Mouse (Mus musculus) kidney, embryonic 14.5 days (tissue): ENCODE measurements around the gene Terb1. TPM values are rescaled to one million over a fixed set of nuclear protein-coding genes. Genes with fewer than 3 reads are reported as not detected.

Source experiments
- ATAC-seq: fragments of 200-750 bp; cut with Nextera tagmentation; 2 replicates; pipeline ENCODE4 v1.8.0; 2017; ENCODE audit warnings: moderate number of reproducible peaks, mild to moderate bottlenecking, moderate TSS enrichment, moderate library complexity; ENCODE audit not compliant: low FRiP score, low TSS enrichment
- H3K27ac ChIP-seq: fragments of 300-500 bp; sonication (generic); 2 replicates; pipeline ENCODE4 v1.5.1; 2014; ENCODE audit warnings: low read depth, mild to moderate bottlenecking, low read length, moderate library complexity, mixed read lengths
- H3K27me3 ChIP-seq: fragments of 300-500 bp; sonication (generic); 2 replicates; pipeline ENCODE4 v1.6.1; 2014; ENCODE audit warnings: mild to moderate bottlenecking, low read length; ENCODE audit not compliant: control insufficient read depth, insufficient read depth
- H3K36me3 ChIP-seq: fragments of 300-500 bp; sonication (generic); 2 replicates; pipeline ENCODE4 v1.6.1; 2014; ENCODE audit warnings: low read length, mixed read lengths; ENCODE audit not compliant: control insufficient read depth, insufficient read depth
- H3K4me1 ChIP-seq: fragments of 300-500 bp; sonication (generic); 2 replicates; pipeline ENCODE4 v1.6.1; 2014; ENCODE audit warnings: low read length, mixed read lengths; ENCODE audit not compliant: control insufficient read depth, insufficient read depth
- H3K4me2 ChIP-seq: fragments of 300-500 bp; sonication (generic); replicated peaks from 2 replicates; pipeline ENCODE4 v1.6.1; 2014; ENCODE audit warnings: low read depth, mild to moderate bottlenecking, low read length
- H3K4me3 ChIP-seq: fragments of 300-500 bp; sonication (generic); 2 replicates; pipeline ENCODE4 v1.5.1; 2014; ENCODE audit warnings: mild to moderate bottlenecking, low read length
- H3K9ac ChIP-seq: fragments of 300-500 bp; sonication (generic); 2 replicates; pipeline ENCODE4 v1.6.1; 2014; ENCODE audit warnings: low read depth, mild to moderate bottlenecking, low read length, moderate library complexity
- H3K9me3 ChIP-seq: fragments of 300-500 bp; sonication (generic); 2 replicates; pipeline ENCODE4 v1.6.1; 2016; ENCODE audit warnings: low read length; ENCODE audit not compliant: control insufficient read depth
- WGBS: fragments of 180-500 bp; shearing (Covaris S2); extraction: QIAGEN DNeasy Blood & Tissue Kit; methylation state at CpG from one replicate; pipeline ENCODE4 v1.1.7; 2014; 5-methylcytosine and 5-hydroxymethylcytosine counted together
- polyA plus RNA-seq: library from polyadenylated mRNA; unstranded; fragments of >200 nt; fragmentation: Nextera tagmentation; extraction: Ambion mirVana; gene quantifications from 2 replicates; pipeline ENCODE4 v1.2.1, GENCODE M21; 2014

Terb1 gene
- polyA plus RNA-seq, 1 experiment from 2014 or later, result 0.79 TPM

GRCm38 (mm10) chr8:104411972-104412371 lies 97.7 kb downstream of the Terb1 start:
- Histone ChIP-seq H3K4me3 (no peak overlapping the region), H3K9ac (no peak overlapping the region), H3K4me1 (no peaks in the 10 kb centered on the region), H3K36me3 (no peaks in the 10 kb centered on the region; the same call in 1 of the 2 replicates), H3K27me3 (no peaks in the 10 kb centered on the region), H3K4me2 (no peak overlapping the region), H3K9me3 (no peaks in the 10 kb centered on the region), H3K27ac (no peak overlapping the region)
- ATAC-seq, result no peak
- 89% methylated on average over 3 of the region's 3 CpGs for WGBS

GRCm38 (mm10) chr8:104411468-104411867 lies 98.2 kb downstream of the Terb1 start:
- no peak for ATAC-seq
- H3K36me3 ChIP-seq, result no peaks in the 10 kb centered on the region; the same call in 1 of the 2 replicates
- H3K4me1 ChIP-seq, result no peaks in the 10 kb centered on the region
- no peak overlapping the region for H3K27ac ChIP-seq
- H3K9me3 ChIP-seq, result no peaks in the 10 kb centered on the region
- H3K27me3 ChIP-seq, result no peaks in the 10 kb centered on the region
- no peak overlapping the region for H3K4me2 ChIP-seq
- WGBS, result 91% methylated on average over 3 of the region's 3 CpGs
- H3K4me3 ChIP-seq, result no peak overlapping the region
- no peak overlapping the region for H3K9ac ChIP-seq

GRCm38 (mm10) chr8:104410628-104411273 lies 99.0 kb downstream of the Terb1 start:
- ATAC-seq, result no peak
- Histone ChIP-seq H3K4me3 (no peak overlapping the region), H3K9ac (no peak overlapping the region), H3K27me3 (no peaks in the 10 kb centered on the region), H3K9me3 (no peaks in the 10 kb centered on the region), H3K36me3 (no peaks in the 10 kb centered on the region; the same call in 1 of the 2 replicates), H3K4me2 (no peak overlapping the region), H3K27ac (no peak overlapping the region), H3K4me1 (no peaks in the 10 kb centered on the region)
- WGBS, result 57% methylated on average over 7 of the region's 7 CpGs

- Histone ChIP-seq H3K4me3 (no peak overlapping the region), H3K9ac (no peak overlapping the region), H3K9me3 (no peaks in the 10 kb centered on the region), H3K27me3 (no peaks in the 10 kb centered on the region), H3K36me3 (no peaks in the 10 kb centered on the region), H3K4me1 (no peaks in the 10 kb centered on the region), H3K4me2 (no peak overlapping the region), H3K27ac (no peak overlapping the region)
- ATAC-seq, result no peak
- 85% methylated on average over 7 of the region's 7 CpGs for WGBS
These were observed 101.2 kb downstream of the Terb1 start for GRCm38 (mm10) chr8:104408328-104409110.

- Histone ChIP-seq H3K4me2 (no peak overlapping the region), H3K36me3 (no peaks in the 10 kb centered on the region), H3K4me3 (no peak overlapping the region), H3K27ac (no peak overlapping the region), H3K27me3 (no peaks in the 10 kb centered on the region), H3K9ac (no peak overlapping the region), H3K9me3 (no peaks in the 10 kb centered on the region), H3K4me1 (no peaks in the 10 kb centered on the region)
- ATAC-seq, result no peak
- WGBS, result 74% methylated on average over 6 of the region's 6 CpGs
These were observed 103.2 kb downstream of the Terb1 start for GRCm38 (mm10) chr8:104406340-104407128.

- no peak for ATAC-seq
- Histone ChIP-seq H3K36me3 (no peaks in the 10 kb centered on the region), H3K4me1 (no peaks in the 10 kb centered on the region), H3K4me3 (no peak overlapping the region), H3K9ac (no peak overlapping the region), H3K9me3 (no peaks in the 10 kb centered on the region), H3K27ac (no peak overlapping the region), H3K27me3 (no peaks in the 10 kb centered on the region), H3K4me2 (no peak overlapping the region)
- 68% methylated on average over 15 of the region's 15 CpGs for WGBS
These were observed 104.1 kb downstream of the Terb1 start for GRCm38 (mm10) chr8:104405430-104406187.

GRCm38 (mm10) chr8:104403596-104403995 lies 106.1 kb downstream of the Terb1 start:
- H3K4me3 ChIP-seq, result no peak overlapping the region
- H3K9me3 ChIP-seq, result no peaks in the 10 kb centered on the region
- H3K4me2 ChIP-seq, result no peak overlapping the region
- no peak overlapping the region for H3K9ac ChIP-seq
- no peaks in the 10 kb centered on the region for H3K36me3 ChIP-seq
- H3K4me1 ChIP-seq, result no peaks in the 10 kb centered on the region
- WGBS, result 74% methylated on average over 3 of the region's 3 CpGs
- H3K27me3 ChIP-seq, result no peaks in the 10 kb centered on the region
- H3K27ac ChIP-seq, result no peak overlapping the region
- no peak for ATAC-seq
